18 mouse cellular contexts compared by ENCODE assay signal in the genomic region with DNA sequence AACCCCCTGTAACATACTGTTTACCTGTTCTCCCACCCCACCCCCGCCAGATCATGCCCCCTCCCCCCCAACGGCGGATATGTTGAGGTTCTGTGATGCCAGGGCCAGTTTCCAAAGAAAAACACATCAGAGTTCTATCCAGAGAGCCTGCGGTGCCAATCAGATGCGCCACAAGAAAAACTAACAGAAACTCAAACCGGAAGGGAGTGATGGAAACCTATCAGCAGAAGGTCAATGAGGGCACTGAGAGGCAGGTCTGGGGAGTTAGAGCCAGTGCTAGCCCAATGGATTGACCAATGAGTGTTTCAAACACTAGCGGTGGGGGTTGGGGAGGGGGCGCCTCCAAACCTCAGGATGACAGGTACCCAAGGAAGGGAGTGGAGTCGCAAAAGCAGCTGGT.
DNase-seq lines count a peak whose midpoint lies in the region; ATAC-seq and TF ChIP-seq lines count a peak whose summit lies in the region.
"Had no signal": no experiment of that assay in that cellular context is flagged by ENCODE, and none has a peak within 500 bp of the region (broad histone marks: within the 10 kb centered on the region; RNA-seq: fewer than 3 reads in every experiment).

No protein-coding gene starts in this region.

- 0 out of 2 replicates have a peak overlapping the region, but pooled peaks have one; percentile 39 for H3K27ac ChIP-seq in layer of hippocampus, adult 2 months
- H3K27ac ChIP-seq in lung, embryonic 16.5 days (ENCODE audit: low read length) = no peak overlapping the region
- H3K27ac ChIP-seq: forebrain, embryonic 15.5 days; hindbrain, embryonic 15.5 days; intestine, embryonic 15.5 days; liver, embryonic 12.5 days; midbrain, embryonic 15.5 days; neural tube, embryonic 15.5 days had no signal

- no peaks in the 10 kb centered on the region for H3K9me3 ChIP-seq in lung, embryonic 16.5 days (ENCODE audit: control insufficient read depth, low read length)
- H3K9me3 ChIP-seq: forebrain, embryonic 15.5 days; hindbrain, embryonic 15.5 days; intestine, embryonic 15.5 days; liver, embryonic 12.5 days; midbrain, embryonic 15.5 days; neural tube, embryonic 15.5 days had no signal

- no peak for TF ChIP-seq CTCF in layer of hippocampus, adult 2 months (conservative IDR thresholded peaks at IDR 0.05)

- 69% methylated on average over 9 of the region's 9 CpGs for WGBS in lung, embryonic 16.5 days

- no peaks in the 10 kb centered on the region for H3K36me3 ChIP-seq in lung, embryonic 16.5 days (ENCODE audit: control insufficient read depth, insufficient read depth, low read length)
- H3K36me3 ChIP-seq: forebrain, embryonic 15.5 days; hindbrain, embryonic 15.5 days; intestine, embryonic 15.5 days; liver, embryonic 12.5 days; midbrain, embryonic 15.5 days; neural tube, embryonic 15.5 days had no signal

- no peak overlapping the region for H3K4me3 ChIP-seq in layer of hippocampus, adult 2 months
- H3K4me3 ChIP-seq in lung, embryonic 16.5 days (ENCODE audit: low read length) = no peak overlapping the region
- H3K4me3 ChIP-seq: forebrain, embryonic 15.5 days; hindbrain, embryonic 15.5 days; intestine, embryonic 15.5 days; liver, embryonic 12.5 days; megakaryocyte, embryonic 14.5 days; midbrain, embryonic 15.5 days; neural tube, embryonic 15.5 days had no signal

- DNase-seq in cerebellum, postnatal 36 days = peak; percentile 13 to 16
- no peak for DNase-seq in cerebellum, postnatal 4 days (ENCODE audit: low spot score in 2 of 2)
- DNase-seq in layer of hippocampus, adult 2 months (ENCODE audit: low spot score in 2 of 2) = no peak
- no peak for DNase-seq in layer of hippocampus, postnatal 25 days (ENCODE audit: extremely low spot score in 1 of 2, low spot score in 1 of 2)
- DNase-seq in lung, postnatal 10 days = no peak
- no peak for DNase-seq in kidney, postnatal 10 days
- DNase-seq: liver, postnatal 0 days; thymus, postnatal 14 days had no signal

- H3K4me2 ChIP-seq in lung, embryonic 16.5 days (ENCODE audit: low read depth, low read length) = no peak overlapping the region
- H3K4me2 ChIP-seq: forebrain, embryonic 15.5 days; heart, embryonic 11.5 days; hindbrain, embryonic 15.5 days; intestine, embryonic 15.5 days; liver, embryonic 12.5 days; midbrain, embryonic 15.5 days; neural tube, embryonic 15.5 days had no signal

- H3K4me1 ChIP-seq in lung, embryonic 16.5 days (replicated peaks; ENCODE audit: control insufficient read depth, insufficient read depth, low read length) = peaks cover 5% of the 10 kb centered on the region; the same call in 1 of the 2 replicates
- H3K4me1 ChIP-seq: hindbrain, embryonic 15.5 days; intestine, embryonic 15.5 days; liver, embryonic 12.5 days; megakaryocyte, embryonic 14.5 days; midbrain, embryonic 15.5 days; neural tube, embryonic 15.5 days had no signal

- no peaks in the 10 kb centered on the region for H3K27me3 ChIP-seq in lung, embryonic 16.5 days (ENCODE audit: control insufficient read depth, insufficient read depth, low read depth, low read length)
- H3K27me3 ChIP-seq: forebrain, embryonic 15.5 days; intestine, embryonic 15.5 days; liver, embryonic 12.5 days; megakaryocyte, embryonic 14.5 days; midbrain, embryonic 15.5 days; neural tube, embryonic 15.5 days had no signal

- H3K9ac ChIP-seq in lung, embryonic 16.5 days (ENCODE audit: low read length) = no peak overlapping the region
- H3K9ac ChIP-seq: forebrain, embryonic 15.5 days; hindbrain, embryonic 15.5 days; intestine, embryonic 15.5 days; liver, embryonic 12.5 days; liver, postnatal 0 days; midbrain, embryonic 15.5 days; neural tube, embryonic 15.5 days had no signal

- ATAC-seq in lung, embryonic 16.5 days (ENCODE audit: low read depth) = 0 out of 2 replicates have a peak, but pooled peaks have one; percentile 11
- ATAC-seq: activated CD4-positive, CD25-positive, alpha-beta regulatory T cell, adult 4 months; intestine, embryonic 15.5 days; liver, embryonic 12.5 days; liver, postnatal 0 days had no signal

Comparison
In these comparisons a context has a peak if more than half of its experiments do, and no peak if none do; other contexts are left out.
1. DNase-seq: peak in cerebellum, postnatal 36 days (2 of 2); none in cerebellum, postnatal 4 days (0 of 2), layer of hippocampus, adult 2 months (0 of 2), layer of hippocampus, postnatal 25 days (0 of 2), lung, postnatal 10 days (single experiment) and kidney, postnatal 10 days (single experiment).